Mouse (Mus musculus) spleen, adult 2 months (tissue): ENCODE data around the gene Slco3a1. TPM values are rescaled to one million over a fixed set of nuclear protein-coding genes. Genes with fewer than 3 reads are reported as not detected.

Experiments
- DNase-seq, 2 experiments: peaks; one replicate each; pipeline versions ENCODE4 v3.0.0 to v3.0.0-alpha.2; 2012 to 2021; ENCODE audit warnings: low spot score in 2 of 2, low read depth in 1 of 2
- H3K27ac ChIP-seq: fragments of 200-500 bp; 2 replicates; pipeline ENCODE4 v1.5.1; 2012; ENCODE audit warnings: low read length, inconsistent platforms; ENCODE audit not compliant: insufficient read depth
- H3K27me3 ChIP-seq: fragments of 200-500 bp; 2 replicates; pipeline ENCODE4 v1.6.1; 2012; ENCODE audit warnings: mild to moderate bottlenecking, moderate library complexity, low read length, inconsistent platforms; ENCODE audit not compliant: control insufficient read depth, insufficient read depth
- H3K36me3 ChIP-seq: fragments of 200-500 bp; 2 replicates; pipeline ENCODE4 v1.6.1; 2012; ENCODE audit warnings: mild to moderate bottlenecking, low read length, inconsistent platforms; ENCODE audit not compliant: control insufficient read depth, insufficient read depth
- H3K4me1 ChIP-seq: fragments of 200-500 bp; 2 replicates; pipeline ENCODE4 v1.6.1; 2011; ENCODE audit warnings: inconsistent platforms; ENCODE audit not compliant: control insufficient read depth, insufficient read depth, insufficient read length
- H3K4me3 ChIP-seq: fragments of 200-500 bp; 2 replicates; pipeline ENCODE4 v1.5.1; 2011; ENCODE audit warnings: mild to moderate bottlenecking, inconsistent platforms; ENCODE audit not compliant: insufficient read depth, insufficient read length; ENCODE audit errors: extremely low read depth
- CTCF ChIP-seq: fragments of 200-500 bp; IDR thresholded peaks from 2 replicates; pipeline ENCODE4 v1.5.1; 2011; ENCODE audit warnings: mild to moderate bottlenecking, inconsistent platforms; ENCODE audit not compliant: insufficient read depth, insufficient read length, insufficient replicate concordance; ENCODE audit errors: extremely low read depth
- POLR2A ChIP-seq: fragments of 200-500 bp; IDR thresholded peaks from 2 replicates; pipeline ENCODE4 v1.6.1; 2011; ENCODE audit warnings: low read depth, low read length, inconsistent platforms
- WGBS: fragments of 180-500 bp; shearing (Covaris S2); methylation state at CpG from one replicate; pipeline ENCODE4 v1.1.7; 2018; 5-methylcytosine and 5-hydroxymethylcytosine counted together
- polyA plus RNA-seq: library from polyadenylated mRNA; depleted of rRNA; stranded (reverse); fragments of >200 nt; gene quantifications from 2 replicates; pipeline ENCODE4 v1.2.3, GENCODE M21; 2012

Gene Slco3a1
- polyA plus RNA-seq, 1 experiment, result 23.1 TPM

- Histone ChIP-seq H3K4me3 (no peak overlapping the region), H3K36me3 (no peaks in the 10 kb centered on the region), H3K27ac (no peak overlapping the region), H3K4me1 (no peaks in the 10 kb centered on the region), H3K27me3 (no peaks in the 10 kb centered on the region)
- DNase-seq, result no peak
- 50% methylated on average over 7 of the region's 7 CpGs for WGBS
- no peak for TF ChIP-seq POLR2A
- no peak for TF ChIP-seq CTCF
Measured at GRCm38 (mm10) chr7:74471740-74472139, 82.8 kb downstream of the Slco3a1 start.

- Histone ChIP-seq H3K4me3 (no peak overlapping the region), H3K27me3 (no peaks in the 10 kb centered on the region), H3K27ac (no peak overlapping the region), H3K4me1 (no peaks in the 10 kb centered on the region), H3K36me3 (no peaks in the 10 kb centered on the region)
- no peak for TF ChIP-seq CTCF
- no peak for TF ChIP-seq POLR2A
- DNase-seq, result no peak
- 92% methylated on average over 4 of the region's 4 CpGs for WGBS
Measured at GRCm38 (mm10) chr7:74466886-74467285, 87.7 kb downstream of the Slco3a1 start.

GRCm38 (mm10) chr7:74464638-74465037, 89.9 kb downstream of the Slco3a1 start:
- H3K27me3 ChIP-seq, result no peaks in the 10 kb centered on the region
- no peak overlapping the region for H3K27ac ChIP-seq
- no peaks in the 10 kb centered on the region for H3K4me1 ChIP-seq
- no peak for DNase-seq
- no peak overlapping the region for H3K4me3 ChIP-seq
- TF ChIP-seq CTCF (no peak), POLR2A (no peak)
- no peaks in the 10 kb centered on the region for H3K36me3 ChIP-seq
- WGBS, result 86% methylated on average over 7 of the region's 7 CpGs

GRCm38 (mm10) chr7:74462451-74462850, 92.1 kb downstream of the Slco3a1 start:
- TF ChIP-seq CTCF, result no peak
- TF ChIP-seq POLR2A, result no peak
- H3K27ac ChIP-seq, result no peak overlapping the region
- no peak overlapping the region for H3K4me3 ChIP-seq
- peaks cover 2% of the 10 kb centered on the region; the same call in 1 of the 2 replicates for H3K4me1 ChIP-seq
- no peaks in the 10 kb centered on the region for H3K36me3 ChIP-seq
- no peaks in the 10 kb centered on the region for H3K27me3 ChIP-seq
- DNase-seq, result no peak
- WGBS, result 60% methylated on average over 4 of the region's 4 CpGs

- DNase-seq, result no peak
- H3K4me3 ChIP-seq, result no peak overlapping the region
- H3K27ac ChIP-seq, result no peak overlapping the region
- H3K27me3 ChIP-seq, result no peaks in the 10 kb centered on the region
- H3K36me3 ChIP-seq, result no peaks in the 10 kb centered on the region
- whole genome bisulfite sequencing, result 92% methylated on average over 5 of the region's 5 CpGs
- TF ChIP-seq POLR2A (no peak), CTCF (no peak)
- H3K4me1 ChIP-seq, result peaks cover 2% of the 10 kb centered on the region; the same call in 1 of the 2 replicates
Measured at GRCm38 (mm10) chr7:74461736-74462135, 92.8 kb downstream of the Slco3a1 start.

- Histone ChIP-seq H3K27me3 (no peaks in the 10 kb centered on the region), H3K27ac (no peak overlapping the region), H3K36me3 (no peaks in the 10 kb centered on the region), H3K4me1 (peaks cover 2% of the 10 kb centered on the region; the same call in 1 of the 2 replicates), H3K4me3 (no peak overlapping the region)
- DNase-seq, result no peak
- WGBS, result 98% methylated on average over 1 of the region's 1 CpGs
- TF ChIP-seq CTCF (no peak), POLR2A (no peak)
Measured at GRCm38 (mm10) chr7:74461146-74461545, 93.4 kb downstream of the Slco3a1 start.

GRCm38 (mm10) chr7:74459812-74460211, 94.8 kb downstream of the Slco3a1 start:
- 77% methylated on average over 3 of the region's 3 CpGs for WGBS
- Histone ChIP-seq H3K36me3 (no peaks in the 10 kb centered on the region), H3K4me3 (no peak overlapping the region), H3K27ac (no peak overlapping the region), H3K4me1 (peaks cover 2% of the 10 kb centered on the region; the same call in 1 of the 2 replicates), H3K27me3 (no peaks in the 10 kb centered on the region)
- TF ChIP-seq POLR2A, result no peak
- DNase-seq, result no peak
